Mouse (Mus musculus) midbrain, embryonic 15.5 days (tissue): ENCODE results near the gene Tspan9. TPM values are rescaled to one million over a fixed set of nuclear protein-coding genes. Genes with fewer than 3 reads are reported as not detected.

ENCODE experiments used
- ATAC-seq: fragments of 200-750 bp; cut with Nextera tagmentation; replicated peaks from 2 replicates; pipeline ENCODE4 v1.8.0; 2017; ENCODE audit warnings: moderate TSS enrichment
- H3K27ac ChIP-seq: fragments of 300-500 bp; sonication (generic); 2 replicates; pipeline ENCODE4 v1.5.1; 2015; ENCODE audit warnings: mild to moderate bottlenecking, inconsistent platforms
- H3K27me3 ChIP-seq: fragments of 300-500 bp; sonication (generic); replicated peaks from 2 replicates; pipeline ENCODE4 v1.6.1; 2015; ENCODE audit warnings: inconsistent platforms
- H3K36me3 ChIP-seq: fragments of 300-500 bp; sonication (generic); replicated peaks from 2 replicates; pipeline ENCODE4 v1.6.1; 2015; ENCODE audit warnings: inconsistent platforms
- H3K4me1 ChIP-seq: fragments of 300-500 bp; sonication (generic); 2 replicates; pipeline ENCODE4 v1.6.1; 2015; ENCODE audit warnings: inconsistent platforms
- H3K4me2 ChIP-seq: fragments of 300-500 bp; sonication (generic); 2 replicates; pipeline ENCODE4 v1.6.1; 2015; ENCODE audit warnings: inconsistent platforms, mild to moderate bottlenecking, moderate library complexity
- H3K4me3 ChIP-seq: fragments of 300-500 bp; sonication (generic); 2 replicates; pipeline ENCODE4 v1.5.1; 2015; ENCODE audit warnings: mild to moderate bottlenecking, inconsistent platforms
- H3K9ac ChIP-seq: fragments of 300-500 bp; sonication (generic); 2 replicates; pipeline ENCODE4 v1.6.1; 2015; ENCODE audit warnings: mild to moderate bottlenecking, inconsistent platforms
- H3K9me3 ChIP-seq: fragments of 300-500 bp; sonication (generic); 2 replicates; pipeline ENCODE4 v1.6.1; 2016; ENCODE audit warnings: inconsistent platforms
- WGBS: fragments of 180-500 bp; shearing (Covaris S2); methylation state at CpG from one replicate; pipeline ENCODE4 v1.1.7; 2015; ENCODE audit warnings: mixed read lengths; 5-methylcytosine and 5-hydroxymethylcytosine counted together
- polyA plus RNA-seq: library from polyadenylated mRNA; unstranded; fragments of >200 nt; fragmentation: Nextera tagmentation; extraction: Ambion mirVana; gene quantifications from 2 replicates; pipeline ENCODE4 v1.2.1, GENCODE M21; 2015

Gene Tspan9
- polyA plus RNA-seq, 1 experiment from 2014 or later = 33.9 TPM

GRCm38 (mm10) chr6:128079576-128080224 is 63.7 kb downstream of the Tspan9 start:
- H3K27me3 ChIP-seq = no peaks in the 10 kb centered on the region
- 82% methylated on average over 9 of the region's 9 CpGs for WGBS

GRCm38 (mm10) chr6:128078508-128078907 is 64.9 kb downstream of the Tspan9 start:
- Histone ChIP-seq H3K27me3 (no peaks in the 10 kb centered on the region), H3K9me3 (no peaks in the 10 kb centered on the region), H3K4me3 (no peak overlapping the region), H3K9ac (no peak overlapping the region), H3K27ac (no peak overlapping the region), H3K36me3 (no peaks in the 10 kb centered on the region), H3K4me1 (no peaks in the 10 kb centered on the region), H3K4me2 (no peak overlapping the region)
- 70% methylated on average over 4 of the region's 4 CpGs for WGBS
- no peak for ATAC-seq

More at GRCm38 (mm10) chr6:128079576-128080224, 63.7 kb downstream of the Tspan9 start:
- no peak for ATAC-seq
- Histone ChIP-seq H3K27ac (no peak overlapping the region), H3K4me2 (no peak overlapping the region), H3K9ac (no peak overlapping the region), H3K4me3 (no peak overlapping the region), H3K36me3 (no peaks in the 10 kb centered on the region), H3K4me1 (no peaks in the 10 kb centered on the region), H3K9me3 (no peaks in the 10 kb centered on the region)

GRCm38 (mm10) chr6:128076104-128077020 is 67.0 kb downstream of the Tspan9 start:
- Histone ChIP-seq H3K9ac (no peak overlapping the region), H3K4me2 (no peak overlapping the region), H3K27me3 (no peaks in the 10 kb centered on the region), H3K4me1 (peaks cover 2% of the 10 kb centered on the region; the same call in 1 of the 2 replicates), H3K4me3 (no peak overlapping the region), H3K36me3 (no peaks in the 10 kb centered on the region), H3K9me3 (no peaks in the 10 kb centered on the region), H3K27ac (no peak overlapping the region)
- 87% methylated on average over 21 of the region's 21 CpGs for WGBS
- ATAC-seq = no peak

- no peak for ATAC-seq
- H3K36me3 ChIP-seq = no peaks in the 10 kb centered on the region
- peaks cover 9% of the 10 kb centered on the region for H3K4me1 ChIP-seq
- WGBS = 72% methylated on average over 5 of the region's 5 CpGs
- H3K4me3 ChIP-seq = no peak overlapping the region
- no peak overlapping the region for H3K9ac ChIP-seq
- no peaks in the 10 kb centered on the region for H3K27me3 ChIP-seq
- H3K27ac ChIP-seq = no peak overlapping the region
- no peaks in the 10 kb centered on the region for H3K9me3 ChIP-seq
- H3K4me2 ChIP-seq = no peak overlapping the region
These were observed 67.9 kb downstream of the Tspan9 start for GRCm38 (mm10) chr6:128075453-128076003.

- H3K36me3 ChIP-seq = no peaks in the 10 kb centered on the region
- ATAC-seq = 0 out of 2 replicates have a peak, but pooled peaks have one; percentile 21
- H3K9me3 ChIP-seq = no peaks in the 10 kb centered on the region
- H3K27me3 ChIP-seq = no peaks in the 10 kb centered on the region
- H3K4me3 ChIP-seq = no peak overlapping the region
- 51% methylated on average over 12 of the region's 12 CpGs for WGBS
- H3K9ac ChIP-seq = no peak overlapping the region
- H3K4me1 ChIP-seq = peaks cover 17% of the 10 kb centered on the region
- peak overlapping the region; percentile 16; the same call in 1 of the 2 replicates for H3K27ac ChIP-seq
- H3K4me2 ChIP-seq = no peak overlapping the region
These were observed 72.4 kb downstream of the Tspan9 start for GRCm38 (mm10) chr6:128070921-128071558.

- H3K27me3 ChIP-seq = no peaks in the 10 kb centered on the region
- no peaks in the 10 kb centered on the region for H3K9me3 ChIP-seq
- H3K9ac ChIP-seq = no peak overlapping the region
- H3K27ac ChIP-seq = peak overlapping the region; percentile 16; the same call in 1 of the 2 replicates
- H3K4me2 ChIP-seq = no peak overlapping the region
- WGBS = 60% methylated on average over 19 of the region's 19 CpGs
- no peaks in the 10 kb centered on the region for H3K36me3 ChIP-seq
- peaks cover 24% of the 10 kb centered on the region for H3K4me1 ChIP-seq
- H3K4me3 ChIP-seq = no peak overlapping the region
- ATAC-seq = 0 out of 2 replicates have a peak, but pooled peaks have one; percentile 35
These were observed 73.1 kb downstream of the Tspan9 start for GRCm38 (mm10) chr6:128070072-128070872.

GRCm38 (mm10) chr6:128068144-128068543 is 75.2 kb downstream of the Tspan9 start:
- Histone ChIP-seq H3K9ac (no peak overlapping the region), H3K27me3 (no peaks in the 10 kb centered on the region), H3K4me1 (peaks cover 25% of the 10 kb centered on the region), H3K27ac (no peak overlapping the region), H3K4me3 (no peak overlapping the region), H3K36me3 (no peaks in the 10 kb centered on the region), H3K4me2 (no peak overlapping the region), H3K9me3 (no peaks in the 10 kb centered on the region)
- 91% methylated on average over 8 of the region's 8 CpGs for WGBS
- no peak for ATAC-seq

- H3K9me3 ChIP-seq = no peaks in the 10 kb centered on the region
- ATAC-seq = no peak
- no peaks in the 10 kb centered on the region for H3K36me3 ChIP-seq
- H3K27ac ChIP-seq = no peak overlapping the region
- no peak overlapping the region for H3K9ac ChIP-seq
- peaks cover 19% of the 10 kb centered on the region for H3K4me1 ChIP-seq
- H3K4me3 ChIP-seq = no peak overlapping the region
- no peak overlapping the region for H3K4me2 ChIP-seq
- 25% methylated on average over 7 of the region's 7 CpGs for WGBS
- no peaks in the 10 kb centered on the region for H3K27me3 ChIP-seq
These were observed 77.4 kb downstream of the Tspan9 start for GRCm38 (mm10) chr6:128065982-128066381.

GRCm38 (mm10) chr6:128063501-128063900 is 79.9 kb downstream of the Tspan9 start:
- no peak overlapping the region for H3K4me3 ChIP-seq
- no peaks in the 10 kb centered on the region for H3K9me3 ChIP-seq
- no peak overlapping the region for H3K4me2 ChIP-seq
- H3K9ac ChIP-seq = no peak overlapping the region
- WGBS = 100% methylated on average over 1 of the region's 1 CpGs
- H3K4me1 ChIP-seq = peaks cover 15% of the 10 kb centered on the region
- no peak for ATAC-seq
- no peaks in the 10 kb centered on the region for H3K36me3 ChIP-seq
- no peaks in the 10 kb centered on the region for H3K27me3 ChIP-seq
- no peak overlapping the region for H3K27ac ChIP-seq

- H3K4me3 ChIP-seq = no peak overlapping the region
- WGBS = 86% methylated on average over 6 of the region's 6 CpGs
- no peak overlapping the region for H3K9ac ChIP-seq
- H3K27ac ChIP-seq = no peak overlapping the region
- H3K9me3 ChIP-seq = no peaks in the 10 kb centered on the region
- no peak overlapping the region for H3K4me2 ChIP-seq
- no peaks in the 10 kb centered on the region for H3K36me3 ChIP-seq
- H3K4me1 ChIP-seq = peaks cover 20% of the 10 kb centered on the region
- no peaks in the 10 kb centered on the region for H3K27me3 ChIP-seq
- ATAC-seq = no peak
These were observed 80.6 kb downstream of the Tspan9 start for GRCm38 (mm10) chr6:128062784-128063183.

- Histone ChIP-seq H3K36me3 (no peaks in the 10 kb centered on the region), H3K4me1 (peaks cover 20% of the 10 kb centered on the region), H3K27ac (no peak overlapping the region), H3K4me3 (no peak overlapping the region), H3K27me3 (no peaks in the 10 kb centered on the region), H3K9ac (no peak overlapping the region), H3K4me2 (no peak overlapping the region), H3K9me3 (no peaks in the 10 kb centered on the region)
- 88% methylated on average over 13 of the region's 13 CpGs for WGBS
- no peak for ATAC-seq
These were observed 81.2 kb downstream of the Tspan9 start for GRCm38 (mm10) chr6:128062216-128062615.
